Mouse (Mus musculus) adrenal gland, adult (tissue): ENCODE results near the gene Ccr9.

Experiments
- DNase-seq, 2 experiments: peaks; one replicate each; pipeline ENCODE4 v3.0.0; 2022 to 2023; ENCODE audit warnings: low spot score in 1 of 2; ENCODE audit not compliant: inconsistent age in 2 of 2

The Ccr9 gene

GRCm38 (mm10) chr9:123801527-123801926 is 123.3 kb downstream of the Ccr9 start:
- DNase-seq: no peak

GRCm38 (mm10) chr9:123802421-123802820 is 124.2 kb downstream of the Ccr9 start:
- DNase-seq: no peak

- no peak for DNase-seq
Observed at GRCm38 (mm10) chr9:123802896-123803295, 124.7 kb downstream of the Ccr9 start.

GRCm38 (mm10) chr9:123805241-123805640 is 127.0 kb downstream of the Ccr9 start:
- DNase-seq: no peak

- no peak for DNase-seq
Observed at GRCm38 (mm10) chr9:123806267-123806666, 128.0 kb downstream of the Ccr9 start, which contains the start of gene Cxcr6. Gene Cxcr6, plus strand, starts transcription at chr9:123806475.

GRCm38 (mm10) chr9:123808583-123808982 is 130.3 kb downstream of the Ccr9 start:
- no peak for DNase-seq

GRCm38 (mm10) chr9:123811831-123812230 is 133.6 kb downstream of the Ccr9 start:
- no peak for DNase-seq

- no peak for DNase-seq
Observed at GRCm38 (mm10) chr9:123814326-123814725, 136.1 kb downstream of the Ccr9 start.

- DNase-seq: no peak
Observed at GRCm38 (mm10) chr9:123814821-123815220, 136.6 kb downstream of the Ccr9 start.

GRCm38 (mm10) chr9:123815444-123815843 is 137.2 kb downstream of the Ccr9 start:
- no peak for DNase-seq

- no peak for DNase-seq
Observed at GRCm38 (mm10) chr9:123815996-123816395, 137.8 kb downstream of the Ccr9 start.

- no peak for DNase-seq
Observed at GRCm38 (mm10) chr9:123818601-123819000, 140.4 kb downstream of the Ccr9 start.

- DNase-seq: no peak
Observed at GRCm38 (mm10) chr9:123826631-123827030, 148.4 kb downstream of the Ccr9 start.

- DNase-seq: no peak
Observed at GRCm38 (mm10) chr9:123828916-123829315, 150.7 kb downstream of the Ccr9 start.
